Mouse (Mus musculus) bone marrow macrophage, adult 2 months (primary cell): ENCODE measurements around the gene Ddx3x.

ENCODE experiments used
- CTCF ChIP-seq: IDR thresholded peaks from 2 replicates; pipeline ENCODE4 v1.5.1; 2012; ENCODE audit warnings: low read depth, mild to moderate bottlenecking, low read length, moderate library complexity
- POLR2A ChIP-seq: IDR thresholded peaks from 2 replicates; pipeline ENCODE4 v1.6.1; 2012; ENCODE audit warnings: mild to moderate bottlenecking, low read depth, low read length, borderline replicate concordance

DNA sequence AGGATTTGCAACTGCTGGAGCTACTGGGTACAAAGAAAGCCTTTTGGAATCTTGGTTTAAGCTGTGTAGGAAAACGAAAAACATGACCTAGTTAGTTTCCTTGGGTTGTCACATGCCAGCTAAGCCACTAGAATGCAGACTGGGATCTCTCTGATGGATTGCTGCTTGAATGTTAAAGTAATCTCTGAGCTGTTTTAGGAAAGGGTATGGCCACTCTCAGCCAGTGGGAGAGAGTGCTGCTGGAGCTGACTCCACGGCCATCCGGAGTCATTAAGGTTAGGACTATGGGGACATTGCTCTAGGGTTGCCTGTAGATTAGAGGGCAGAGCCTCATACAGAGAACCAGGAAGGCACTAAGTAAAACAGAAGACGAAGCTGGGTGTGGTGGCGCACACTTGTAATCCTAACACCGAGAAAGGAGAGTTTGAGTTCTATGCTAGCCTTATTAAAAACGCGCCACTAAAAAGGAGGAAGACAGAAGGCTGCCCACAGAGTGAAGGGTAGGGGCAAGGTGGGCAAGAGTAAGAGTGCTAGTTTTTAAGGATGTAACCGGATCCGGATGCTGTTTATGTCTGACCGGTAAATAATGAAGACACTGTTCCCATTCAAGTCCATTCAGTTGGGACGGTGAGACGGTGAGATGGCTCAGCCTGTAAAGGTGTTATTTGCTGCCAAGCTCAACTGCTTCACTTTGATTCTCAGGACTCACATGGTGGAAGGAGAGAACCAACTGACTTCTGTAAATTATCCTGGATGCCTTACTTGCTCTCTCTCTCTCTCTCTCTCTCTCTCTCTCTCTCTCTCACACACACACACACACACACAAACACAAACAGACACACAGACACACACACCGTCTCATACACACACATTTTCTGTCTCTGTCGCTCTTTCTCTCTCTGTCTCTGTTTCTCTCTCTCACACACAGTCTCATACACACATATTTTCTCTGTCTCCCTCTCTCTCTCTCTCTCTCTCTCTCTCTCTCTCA is 37.3 kb upstream of the Ddx3x start:
- TF ChIP-seq POLR2A (no peak), CTCF (no peak)
